Mouse (Mus musculus) brain, embryonic 14.5 days (tissue): ENCODE measurements around the gene Gpr157.

Source experiments
- CTCF ChIP-seq: fragments of 200-500 bp; IDR thresholded peaks from 2 replicates; pipeline ENCODE4 v1.5.1; 2012; ENCODE audit warnings: inconsistent platforms, mild to moderate bottlenecking, moderate library complexity, borderline replicate concordance; ENCODE audit not compliant: insufficient read depth, insufficient read length; ENCODE audit errors: extremely low read depth
- POLR2A ChIP-seq: fragments of 200-500 bp; IDR thresholded peaks from 2 replicates; pipeline ENCODE4 v1.6.1; 2012; ENCODE audit warnings: mild to moderate bottlenecking, inconsistent platforms, borderline replicate concordance; ENCODE audit not compliant: poor library complexity, insufficient read depth, insufficient read length, severe bottlenecking; ENCODE audit errors: extremely low read depth

- TF ChIP-seq CTCF, result peak; percentile 3; the same call in 1 of the 2 replicates
- TF ChIP-seq POLR2A, result no peak
Observed at GRCm38 (mm10) chr4:150118163-150118562, 31.0 kb downstream of the Gpr157 start.
